Mouse (Mus musculus) lung, postnatal 0 days (tissue): Measurements from ENCODE around the gene Ccr1l1. TPM values are rescaled to one million over a fixed set of nuclear protein-coding genes. Genes with fewer than 3 reads are reported as not detected.

ENCODE experiments used
- ATAC-seq: fragments of 200-750 bp; cut with Nextera tagmentation; 2 replicates; pipeline ENCODE4 v1.8.0; 2017; ENCODE audit warnings: moderate library complexity
- DNase-seq: peaks from one replicate; pipeline ENCODE4 v3.0.0-alpha.2; 2016; ENCODE audit warnings: low spot score
- H3K27ac ChIP-seq: fragments of 300-500 bp; sonication (generic); 2 replicates; pipeline ENCODE4 v1.5.1; 2014; ENCODE audit warnings: antibody characterized with exemption, mild to moderate bottlenecking, low read length, mixed read lengths
- H3K27me3 ChIP-seq: fragments of 300-500 bp; sonication (generic); replicated peaks from 2 replicates; pipeline ENCODE4 v1.6.1; 2014; ENCODE audit warnings: low read length, mixed read lengths; ENCODE audit not compliant: insufficient read depth
- H3K36me3 ChIP-seq: fragments of 300-500 bp; sonication (generic); 2 replicates; pipeline ENCODE4 v1.6.1; 2014; ENCODE audit warnings: low read length, mixed read lengths; ENCODE audit not compliant: insufficient read depth
- H3K4me1 ChIP-seq: fragments of 300-500 bp; sonication (generic); 2 replicates; pipeline ENCODE4 v1.6.1; 2014; ENCODE audit warnings: antibody characterized with exemption, low read depth, low read length, mixed read lengths; ENCODE audit not compliant: insufficient read depth
- H3K4me2 ChIP-seq: fragments of 300-500 bp; sonication (generic); replicated peaks from 2 replicates; pipeline ENCODE4 v1.6.1; 2014; ENCODE audit warnings: low read depth, mild to moderate bottlenecking, low read length, moderate library complexity, mixed read lengths
- H3K4me3 ChIP-seq: fragments of 300-500 bp; sonication (generic); 2 replicates; pipeline ENCODE4 v1.5.1; 2014; ENCODE audit warnings: low read depth, low read length
- H3K9ac ChIP-seq: fragments of 300-500 bp; sonication (generic); replicated peaks from 2 replicates; pipeline ENCODE4 v1.6.1; 2014; ENCODE audit warnings: low read depth, mild to moderate bottlenecking
- H3K9me3 ChIP-seq: fragments of 300-500 bp; sonication (generic); 2 replicates; pipeline ENCODE4 v1.6.1; 2016; ENCODE audit warnings: low read length, mixed read lengths
- CTCF ChIP-seq: IDR thresholded peaks from 2 replicates; pipeline ENCODE4 v1.5.1; 2016; ENCODE audit warnings: antibody characterized with exemption, mild to moderate bottlenecking
- EP300 ChIP-seq: IDR thresholded peaks from 2 replicates; pipeline ENCODE4 v1.6.1; 2016; ENCODE audit warnings: antibody characterized with exemption, mild to moderate bottlenecking, control low read depth
- WGBS: fragments of 180-500 bp; shearing (Covaris S2); extraction: QIAGEN DNeasy Blood & Tissue Kit; methylation state at CpG from one replicate; pipeline ENCODE4 v1.1.7; 2014; 5-methylcytosine and 5-hydroxymethylcytosine counted together
- polyA plus RNA-seq: library from polyadenylated mRNA; unstranded; fragments of >200 nt; fragmentation: Nextera tagmentation; extraction: Ambion mirVana; gene quantifications from 2 replicates; pipeline ENCODE4 v1.2.1, GENCODE M21; 2015

Ccr1l1 gene
- polyA plus RNA-seq, 1 experiment from 2014 or later, result not detected

DNA sequence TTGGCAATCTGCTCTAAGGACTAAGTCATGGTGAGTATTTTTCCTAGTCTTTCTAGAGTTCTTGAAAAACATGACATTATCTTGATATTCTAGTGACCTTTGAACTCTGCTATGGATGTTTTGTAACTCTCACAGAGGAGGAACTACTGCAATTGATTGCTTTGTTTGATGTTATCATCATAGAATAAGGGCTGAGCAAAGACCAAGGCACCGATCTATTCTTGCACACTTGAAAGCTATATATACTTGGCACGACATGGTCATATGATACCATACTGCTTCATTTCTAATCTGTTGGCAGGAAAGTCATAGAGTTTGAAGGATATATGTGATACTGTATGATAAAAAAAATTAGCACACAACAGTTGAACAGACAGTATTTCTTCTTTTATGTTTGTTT, 21.6 kb upstream of the Ccr1l1 start:
- Histone ChIP-seq H3K4me2 (no peak overlapping the region), H3K27ac (no peak overlapping the region), H3K4me1 (no peaks in the 10 kb centered on the region), H3K4me3 (no peak overlapping the region), H3K36me3 (no peaks in the 10 kb centered on the region), H3K9me3 (no peaks in the 10 kb centered on the region), H3K27me3 (no peaks in the 10 kb centered on the region), H3K9ac (no peak overlapping the region)
- 67% methylated on average over 2 of the region's 2 CpGs for WGBS
- TF ChIP-seq CTCF (no peak), EP300 (no peak)
- DNase-seq, result no peak
- no peak for ATAC-seq

DNA sequence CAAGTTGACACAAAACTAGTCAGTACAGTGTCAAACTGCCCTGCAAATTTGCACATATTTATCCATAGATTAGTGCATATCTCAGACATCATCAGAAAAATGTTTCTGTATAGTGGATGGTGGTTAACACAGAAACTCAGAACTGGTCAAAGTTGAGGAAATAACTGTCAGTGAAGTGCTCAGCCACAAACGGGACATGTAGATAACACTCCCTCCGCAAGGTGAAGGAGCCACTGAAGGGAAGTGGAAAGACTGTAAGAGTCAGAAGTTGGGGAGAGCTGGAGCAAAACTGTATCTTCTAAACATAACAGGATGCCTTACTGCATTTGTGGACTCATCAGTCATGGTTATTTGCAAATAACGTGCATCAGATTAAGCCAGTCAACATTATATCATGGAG, 19.5 kb upstream of the Ccr1l1 start:
- Histone ChIP-seq H3K9me3 (no peaks in the 10 kb centered on the region), H3K9ac (no peak overlapping the region), H3K4me3 (no peak overlapping the region), H3K27me3 (no peaks in the 10 kb centered on the region), H3K4me1 (no peaks in the 10 kb centered on the region), H3K4me2 (no peak overlapping the region), H3K36me3 (no peaks in the 10 kb centered on the region), H3K27ac (no peak overlapping the region)
- ATAC-seq, result no peak
- WGBS, result 52% methylated on average over 3 of the region's 3 CpGs
- no peak for TF ChIP-seq EP300
- TF ChIP-seq CTCF, result no peak
- DNase-seq, result no peak

DNA sequence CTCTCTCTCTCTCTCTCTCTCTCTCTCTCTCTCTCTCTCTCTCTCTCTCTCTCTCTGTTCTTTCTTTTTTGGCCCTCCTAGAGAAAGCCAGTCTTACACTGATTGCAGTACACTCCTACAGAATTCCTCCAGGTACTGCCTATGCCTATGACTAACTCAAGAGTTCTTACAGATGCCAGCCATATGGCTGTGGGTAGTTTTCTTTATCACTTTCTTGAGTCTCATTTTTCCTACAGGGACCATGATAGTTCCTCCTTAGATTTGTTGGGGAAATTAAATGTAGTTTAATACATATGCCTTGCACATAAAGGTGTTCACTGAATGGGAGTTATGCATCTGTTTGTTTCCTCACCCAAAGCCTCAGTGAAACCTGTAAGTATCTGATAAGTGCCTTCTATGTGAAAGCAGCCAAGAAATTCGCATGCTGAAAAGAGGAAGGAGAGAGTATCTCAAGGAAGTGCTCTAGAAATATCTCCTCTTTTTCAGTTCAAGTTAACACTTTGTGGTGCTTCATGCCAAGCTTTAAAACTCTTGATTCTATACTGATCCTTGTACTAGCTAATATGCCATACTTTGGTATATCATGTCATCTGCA, 13.2 kb upstream of the Ccr1l1 start:
- 19% methylated on average over 1 of the region's 1 CpGs for WGBS
- DNase-seq (no peak), ATAC-seq (no peak)
- no peaks in the 10 kb centered on the region for H3K27me3 ChIP-seq
- H3K27ac ChIP-seq, result no peak overlapping the region
- no peaks in the 10 kb centered on the region for H3K9me3 ChIP-seq
- no peaks in the 10 kb centered on the region for H3K4me1 ChIP-seq
- no peak overlapping the region for H3K4me2 ChIP-seq
- no peak overlapping the region for H3K4me3 ChIP-seq
- no peaks in the 10 kb centered on the region for H3K36me3 ChIP-seq
- no peak overlapping the region for H3K9ac ChIP-seq
- no peak for TF ChIP-seq EP300
- TF ChIP-seq CTCF, result no peak

DNA sequence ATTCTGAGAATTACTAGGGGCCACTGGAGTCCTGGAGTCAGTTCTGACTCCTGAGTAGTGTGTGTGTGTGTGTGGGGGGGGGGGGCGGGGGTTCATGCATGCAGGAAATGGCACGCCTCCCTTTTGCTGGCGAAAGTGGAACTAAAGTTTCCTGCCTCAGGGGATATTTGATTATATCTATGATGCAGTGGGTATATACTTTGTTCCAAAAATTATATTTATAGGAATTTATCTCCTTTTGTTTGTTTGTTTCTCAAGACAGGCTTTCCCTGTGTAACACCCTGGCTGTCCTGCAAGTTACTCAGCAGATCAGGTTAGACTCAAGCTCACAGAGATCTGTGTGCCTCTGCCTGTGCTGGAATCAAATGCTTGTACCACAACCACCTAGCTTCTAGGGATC, 11.5 kb upstream of the Ccr1l1 start:
- ATAC-seq, result no peak
- no peaks in the 10 kb centered on the region for H3K36me3 ChIP-seq
- H3K4me1 ChIP-seq, result no peaks in the 10 kb centered on the region
- H3K4me2 ChIP-seq, result no peak overlapping the region
- no peaks in the 10 kb centered on the region for H3K27me3 ChIP-seq
- H3K9ac ChIP-seq, result no peak overlapping the region
- WGBS, result 40% methylated on average over 3 of the region's 3 CpGs
- TF ChIP-seq CTCF (no peak), EP300 (no peak)
- H3K27ac ChIP-seq, result no peak overlapping the region
- H3K4me3 ChIP-seq, result no peak overlapping the region
- no peaks in the 10 kb centered on the region for H3K9me3 ChIP-seq
- DNase-seq, result no peak

DNA sequence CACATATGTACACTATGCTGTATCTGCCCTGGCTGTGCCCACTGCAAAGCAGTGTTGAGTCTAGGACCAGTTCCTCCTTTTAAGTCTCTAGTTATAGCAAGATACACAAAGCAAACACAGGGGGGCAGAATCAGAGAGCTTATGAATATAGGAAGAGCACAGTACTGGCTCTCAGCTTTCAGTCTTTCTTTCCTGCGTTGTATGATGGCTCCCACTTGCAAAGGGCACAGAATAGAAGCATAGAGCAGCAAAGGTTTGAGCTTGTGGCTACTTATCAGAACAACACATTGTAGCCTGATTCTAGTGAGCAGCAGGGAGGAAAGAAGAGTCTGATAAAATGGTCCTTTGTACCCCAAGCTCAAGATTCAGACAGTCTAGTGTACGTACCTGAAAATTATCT, 8.0 kb upstream of the Ccr1l1 start:
- whole genome bisulfite sequencing, result 68% methylated on average over 2 of the region's 2 CpGs
- H3K27me3 ChIP-seq, result no peaks in the 10 kb centered on the region
- H3K4me3 ChIP-seq, result no peak overlapping the region
- H3K4me1 ChIP-seq, result no peaks in the 10 kb centered on the region
- ATAC-seq (no peak), DNase-seq (peak; percentile 49)
- no peaks in the 10 kb centered on the region for H3K9me3 ChIP-seq
- TF ChIP-seq CTCF, result peak; percentile 36; the same call in 1 of the 2 replicates
- TF ChIP-seq EP300, result no peak
- no peaks in the 10 kb centered on the region for H3K36me3 ChIP-seq
- no peak overlapping the region for H3K27ac ChIP-seq
- H3K4me2 ChIP-seq, result no peak overlapping the region
- no peak overlapping the region for H3K9ac ChIP-seq

DNA sequence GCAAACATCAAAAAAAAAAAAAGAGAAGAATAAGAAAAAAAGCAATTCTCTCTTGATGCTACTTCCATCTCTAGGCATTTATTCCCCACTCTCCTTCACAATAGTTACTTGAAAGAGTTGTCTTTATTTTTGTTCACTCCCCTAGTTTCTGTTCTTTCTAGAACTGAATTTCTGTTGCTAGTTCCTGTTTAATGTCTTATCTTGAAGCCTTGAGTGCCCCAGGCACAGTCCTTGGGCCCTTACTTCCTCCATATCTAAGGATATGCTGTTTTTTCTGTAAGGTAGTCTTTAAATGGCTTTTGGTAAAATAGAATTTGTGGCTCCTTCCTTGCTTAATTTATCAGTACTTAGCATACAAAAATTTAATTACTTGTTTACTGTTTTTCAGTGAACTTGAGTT, 6.7 kb upstream of the Ccr1l1 start:
- ATAC-seq (no peak), DNase-seq (no peak)
- no peak overlapping the region for H3K4me2 ChIP-seq
- H3K9ac ChIP-seq, result no peak overlapping the region
- no peaks in the 10 kb centered on the region for H3K9me3 ChIP-seq
- H3K4me3 ChIP-seq, result no peak overlapping the region
- no peaks in the 10 kb centered on the region for H3K36me3 ChIP-seq
- H3K27me3 ChIP-seq, result no peaks in the 10 kb centered on the region
- H3K4me1 ChIP-seq, result no peaks in the 10 kb centered on the region
- TF ChIP-seq EP300 (no peak), CTCF (no peak)
- H3K27ac ChIP-seq, result no peak overlapping the region

DNA sequence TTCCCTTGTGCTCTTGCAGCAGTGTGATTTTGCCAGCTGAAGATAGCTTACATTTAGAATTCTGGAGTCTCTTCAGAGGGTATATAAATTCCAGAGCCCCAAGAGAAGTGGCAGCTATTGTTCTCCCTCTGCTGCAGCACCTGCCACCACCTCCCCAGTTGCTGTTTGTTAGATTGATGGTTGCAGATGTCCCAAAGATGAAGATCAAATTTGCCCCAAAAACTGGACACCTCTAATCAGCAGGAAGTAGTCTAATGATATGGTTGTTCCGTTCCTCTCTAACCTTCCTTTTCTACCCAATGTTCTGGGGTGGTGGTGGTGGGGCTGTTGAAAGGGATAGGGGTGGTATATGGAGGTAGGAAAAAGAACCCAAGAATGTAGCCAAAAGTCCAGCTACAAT, 4.5 kb upstream of the Ccr1l1 start:
- WGBS, result 65% methylated on average over 1 of the region's 1 CpGs
- no peak for TF ChIP-seq CTCF
- no peak for TF ChIP-seq EP300
- Histone ChIP-seq H3K4me3 (no peak overlapping the region), H3K27me3 (no peaks in the 10 kb centered on the region), H3K9me3 (no peaks in the 10 kb centered on the region), H3K4me1 (no peaks in the 10 kb centered on the region), H3K27ac (no peak overlapping the region), H3K36me3 (no peaks in the 10 kb centered on the region), H3K4me2 (no peak overlapping the region), H3K9ac (no peak overlapping the region)
- DNase-seq, result no peak
- ATAC-seq, result no peak
